Mouse (Mus musculus) heart, adult 2 months (tissue): ENCODE measurements around the gene Usp54. TPM values are rescaled to one million over a fixed set of nuclear protein-coding genes. Genes with fewer than 3 reads are reported as not detected.

ENCODE experiments used
- DNase-seq, 2 experiments: peaks; one replicate each; pipeline ENCODE4 v3.0.0; 2021
- H3K27ac ChIP-seq: fragments of 200-600 bp; 2 replicates; pipeline ENCODE4 v1.8.1; 2022
- H3K27me3 ChIP-seq: fragments of 200-500 bp; 2 replicates; pipeline ENCODE4 v1.6.1; 2012; ENCODE audit warnings: mild to moderate bottlenecking, low read length, inconsistent platforms, mixed read lengths; ENCODE audit not compliant: control insufficient read depth, insufficient read depth
- H3K36me3 ChIP-seq: fragments of 200-500 bp; 2 replicates; pipeline ENCODE4 v1.6.1; 2012; ENCODE audit warnings: low read length, inconsistent platforms; ENCODE audit not compliant: control insufficient read depth, insufficient read depth
- H3K4me1 ChIP-seq: fragments of 200-500 bp; 2 replicates; pipeline ENCODE4 v1.6.1; 2011; ENCODE audit warnings: low read length; ENCODE audit not compliant: control insufficient read depth, insufficient read depth
- H3K4me3 ChIP-seq: fragments of 200-600 bp; 2 replicates; pipeline ENCODE4 v1.8.1; 2022
- H3K79me2 ChIP-seq: fragments of 200-500 bp; replicated peaks from 2 replicates; pipeline ENCODE4 v1.6.1; 2012; ENCODE audit warnings: mild to moderate bottlenecking, inconsistent platforms, low read length, moderate library complexity, mixed read lengths; ENCODE audit not compliant: control insufficient read depth, insufficient read depth
- H3K9ac ChIP-seq: fragments of 200-500 bp; 2 replicates; pipeline ENCODE4 v1.6.1; 2012; ENCODE audit warnings: low read depth, mild to moderate bottlenecking, control low read depth, inconsistent platforms, low read length, mixed read lengths
- CTCF ChIP-seq: fragments of 200-600 bp; IDR thresholded peaks from 2 replicates; pipeline ENCODE4 v1.8.1; 2022; ENCODE audit warnings: antibody characterized with exemption, mild to moderate bottlenecking, moderate library complexity
- EP300 ChIP-seq: fragments of 200-500 bp; IDR thresholded peaks from 2 replicates; pipeline ENCODE4 v1.6.1; 2011; ENCODE audit warnings: low read depth, low read length, control low read depth; ENCODE audit not compliant: insufficient read depth
- POLR2A ChIP-seq: fragments of 200-500 bp; IDR thresholded peaks from 2 replicates; pipeline ENCODE4 v1.6.1; 2011; ENCODE audit warnings: mild to moderate bottlenecking, low read depth, low read length, control low read depth; ENCODE audit not compliant: insufficient read depth
- WGBS: fragments of 180-500 bp; shearing (Covaris S2); methylation state at CpG from one replicate; pipeline ENCODE4 v1.1.7; 2018; 5-methylcytosine and 5-hydroxymethylcytosine counted together
- intact Hi-C: fragments of 180-260 bp; cut with DNase I; formaldehyde crosslinking; loops from one replicate; pipeline ENCODE4 v1.15.1; 2025
- polyA plus RNA-seq: library from polyadenylated mRNA; depleted of rRNA; stranded (reverse); fragments of >200 nt; gene quantifications from 2 replicates; pipeline ENCODE4 v1.2.3, GENCODE M21; 2012
- total RNA-seq, 2 experiments: library from RNA; stranded (reverse); gene quantifications; 2 replicates each; pipeline ENCODE4 v1.2.3; 2021

The Usp54 gene
- total and polyA plus RNA-seq, 3 experiments: 10.9 to 16.2 (median 14.1) TPM

- Histone ChIP-seq H3K79me2 (peaks cover 2% of the 10 kb centered on the region; the same call in 1 of the 2 replicates), H3K4me1 (peaks cover 3% of the 10 kb centered on the region), H3K27ac (no peak overlapping the region), H3K4me3 (peak overlapping the region; percentile 85), H3K27me3 (no peaks in the 10 kb centered on the region), H3K9ac (0 out of 2 replicates have a peak overlapping the region, but pooled peaks have one; percentile 34), H3K36me3 (peaks cover 10% of the 10 kb centered on the region)
- intact Hi-C loops: loop anchor here (5.0 kb wide), 1 partner anchor 62 kb away; the partner anchor contains the start of gene Anxa7
- no peak for DNase-seq
- 54% methylated on average over 7 of the region's 7 CpGs for WGBS
- TF ChIP-seq CTCF: no peak
- TF ChIP-seq POLR2A: no peak
- TF ChIP-seq EP300: no peak
Observed at GRCm38 (mm10) chr14:20544467-20545411, 96.1 kb downstream of the Usp54 start.

- H3K36me3 ChIP-seq: no peaks in the 10 kb centered on the region; the same call in 1 of the 2 replicates
- no peak overlapping the region for H3K4me3 ChIP-seq
Observed at GRCm38 (mm10) chr14:20529643-20530042, 111.2 kb downstream of the Usp54 start.

GRCm38 (mm10) chr14:20520179-20520578, 120.7 kb downstream of the Usp54 start:
- H3K36me3 ChIP-seq: peaks cover 6% of the 10 kb centered on the region
- no peaks in the 10 kb centered on the region for H3K27me3 ChIP-seq
- DNase-seq: no peak
- H3K4me1 ChIP-seq: no peaks in the 10 kb centered on the region
- H3K9ac ChIP-seq: no peak overlapping the region
- 91% methylated on average over 2 of the region's 2 CpGs for WGBS
- intact Hi-C loops: no loop called here
- H3K27ac ChIP-seq: no peak overlapping the region
- no peaks in the 10 kb centered on the region for H3K79me2 ChIP-seq
- no peak overlapping the region for H3K4me3 ChIP-seq
- TF ChIP-seq CTCF: no peak
- no peak for TF ChIP-seq POLR2A
- no peak for TF ChIP-seq EP300

More at GRCm38 (mm10) chr14:20529643-20530042, 111.2 kb downstream of the Usp54 start:
- H3K27me3 ChIP-seq: no peaks in the 10 kb centered on the region
- TF ChIP-seq EP300: no peak
- no peak for TF ChIP-seq POLR2A
- TF ChIP-seq CTCF: no peak
- H3K27ac ChIP-seq: no peak overlapping the region
- H3K4me1 ChIP-seq: no peaks in the 10 kb centered on the region
- H3K9ac ChIP-seq: no peak overlapping the region
- DNase-seq: no peak
- WGBS: 74% methylated on average over 4 of the region's 4 CpGs
- no peaks in the 10 kb centered on the region for H3K79me2 ChIP-seq
- intact Hi-C loops: no loop called here

- H3K9ac ChIP-seq: no peak overlapping the region
- H3K4me3 ChIP-seq: no peak overlapping the region
- no peaks in the 10 kb centered on the region for H3K27me3 ChIP-seq
- 74% methylated on average over 2 of the region's 2 CpGs for WGBS
- no peak for DNase-seq
- no peaks in the 10 kb centered on the region; the same call in 1 of the 2 replicates for H3K4me1 ChIP-seq
- intact Hi-C loops: no loop called here
- H3K27ac ChIP-seq: no peak overlapping the region
- H3K36me3 ChIP-seq: no peaks in the 10 kb centered on the region; the same call in none of the 2 replicates
- TF ChIP-seq POLR2A (no peak), EP300 (no peak), CTCF (no peak)
- no peaks in the 10 kb centered on the region for H3K79me2 ChIP-seq
Observed at GRCm38 (mm10) chr14:20508424-20508823, 132.4 kb downstream of the Usp54 start.

GRCm38 (mm10) chr14:20502966-20503365, 137.9 kb downstream of the Usp54 start:
- WGBS: 71% methylated on average over 10 of the region's 10 CpGs
- H3K36me3 ChIP-seq: peaks cover 5% of the 10 kb centered on the region
- intact Hi-C loops: loop anchor here (2.0 kb wide), 1 partner anchor 24 kb away; no protein-coding TSS in a partner anchor
- H3K9ac ChIP-seq: no peak overlapping the region
- H3K4me3 ChIP-seq: no peak overlapping the region
- peak overlapping the region; percentile 26; the same call in 1 of the 2 replicates for H3K27ac ChIP-seq
- H3K4me1 ChIP-seq: peaks cover 2% of the 10 kb centered on the region
- TF ChIP-seq EP300 (no peak), POLR2A (no peak), CTCF (no peak)
- no peak for DNase-seq
- H3K27me3 ChIP-seq: no peaks in the 10 kb centered on the region
- H3K79me2 ChIP-seq: no peaks in the 10 kb centered on the region; the same call in 1 of the 2 replicates
